Mouse (Mus musculus) neural tube, embryonic 10.5 days (tissue): Measurements from ENCODE around the gene Itpa.

Source experiments
- DNase-seq: peaks from one replicate; pipeline ENCODE4 v3.0.0-alpha.2; 2017; ENCODE audit warnings: low spot score; ENCODE audit errors: extremely low spot score

Gene Itpa

GRCm38 (mm10) chr2:130655660-130656339, 11.6 kb upstream of the Itpa start:
- no peak for DNase-seq

- no peak for DNase-seq
Measured at GRCm38 (mm10) chr2:130656536-130656935, 10.9 kb upstream of the Itpa start.

DNA sequence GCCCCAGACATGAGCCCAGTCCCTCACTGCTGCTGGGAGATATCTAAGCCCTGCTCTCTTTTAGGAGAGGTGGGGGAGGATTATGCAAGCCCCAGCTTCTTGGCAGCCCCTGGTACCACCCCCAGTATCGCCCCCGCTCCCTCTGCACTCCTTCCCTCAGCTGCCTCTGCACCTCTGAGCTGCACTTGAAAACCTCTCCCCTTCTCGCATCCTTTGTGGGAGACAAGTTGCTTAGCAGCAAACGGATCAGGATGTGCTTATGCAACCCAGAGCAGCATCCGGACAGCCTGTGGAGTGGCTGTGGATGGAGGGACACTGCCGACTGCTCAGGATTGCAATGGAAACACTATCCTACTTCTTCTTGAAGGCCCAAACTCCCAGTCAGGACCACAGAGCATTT, 9.9 kb upstream of the Itpa start:
- DNase-seq, result no peak

GRCm38 (mm10) chr2:130658530-130658929, 8.9 kb upstream of the Itpa start:
- no peak for DNase-seq

- DNase-seq, result no peak
Measured at GRCm38 (mm10) chr2:130663342-130663741, 4.1 kb upstream of the Itpa start.

DNA sequence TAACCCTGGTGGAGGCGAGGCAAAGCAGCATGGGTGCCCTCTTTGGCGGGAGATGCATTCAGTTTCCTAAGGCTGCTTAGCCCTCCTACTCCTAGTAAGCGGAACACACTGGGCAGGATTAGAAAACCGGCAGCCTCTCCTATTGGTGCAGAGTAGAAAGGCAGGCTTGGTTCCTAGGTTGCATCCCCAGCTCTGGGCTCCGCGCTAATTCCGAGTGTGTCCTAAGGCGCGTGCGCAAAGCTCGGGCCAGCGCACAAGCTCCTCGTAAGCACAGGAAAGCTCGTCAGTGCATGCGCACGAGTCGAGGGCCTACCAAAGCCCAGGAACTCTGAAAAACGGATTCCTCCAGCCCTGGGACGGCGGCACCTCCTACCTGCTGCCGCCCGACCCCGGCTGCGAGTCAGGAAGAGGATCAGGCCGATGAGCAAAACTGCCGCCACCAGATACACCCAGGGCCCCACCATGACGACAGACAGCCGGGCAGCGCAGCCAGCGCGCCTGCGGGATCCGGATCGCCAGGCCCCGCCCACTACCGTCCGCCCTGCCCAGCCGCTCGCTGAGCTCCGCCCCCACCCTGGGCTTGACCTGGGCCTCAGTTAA, 3.2 kb upstream of the Itpa start, which contains the start of gene Ddrgk1:
TSS of gene Ddrgk1 (minus strand) at position 558 of the 600 bp plus-strand sequence.
- peak; percentile 92 for DNase-seq

GRCm38 (mm10) chr2:130677211-130677610, 9.8 kb downstream of the Itpa start:
- no peak for DNase-seq

DNA sequence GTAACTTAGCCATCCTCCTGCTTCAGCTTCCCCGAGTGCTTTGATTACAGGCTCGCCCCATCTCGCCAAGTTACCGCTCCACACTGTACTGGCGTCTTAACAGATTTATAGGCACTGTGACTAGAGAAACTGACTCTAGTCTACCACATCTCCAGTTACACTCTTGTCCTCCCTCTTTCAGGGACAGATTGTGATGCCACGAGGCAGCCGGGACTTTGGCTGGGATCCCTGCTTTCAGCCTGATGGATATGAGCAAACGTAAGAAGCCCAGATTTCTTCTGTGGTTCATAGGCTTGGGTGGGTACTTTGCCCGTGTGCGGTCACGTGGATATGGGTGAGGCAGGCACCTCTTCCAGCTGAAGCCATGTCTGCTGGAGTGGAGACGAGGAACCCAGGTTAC, 11.7 kb downstream of the Itpa start:
- DNase-seq, result no peak

DNA sequence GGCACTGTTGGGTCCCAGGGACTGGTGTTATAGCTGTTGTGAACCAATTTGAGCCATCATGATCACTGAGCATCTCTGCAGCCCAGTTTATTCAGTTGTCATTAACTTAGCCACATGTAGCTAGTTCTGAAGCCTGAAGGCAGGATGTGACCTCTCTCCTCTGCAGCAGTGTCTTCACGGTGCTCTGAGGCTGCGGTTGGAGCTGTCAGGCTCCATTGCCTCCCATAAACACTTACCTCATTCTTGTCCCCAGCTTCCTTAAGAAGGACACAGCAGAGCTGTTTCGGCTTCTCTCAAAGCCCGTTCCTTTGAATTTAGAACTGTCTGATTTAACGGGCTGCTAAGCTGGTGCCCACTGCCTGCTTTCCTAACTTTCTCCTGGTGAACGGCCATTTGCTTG, 12.5 kb downstream of the Itpa start:
- no peak for DNase-seq

DNA sequence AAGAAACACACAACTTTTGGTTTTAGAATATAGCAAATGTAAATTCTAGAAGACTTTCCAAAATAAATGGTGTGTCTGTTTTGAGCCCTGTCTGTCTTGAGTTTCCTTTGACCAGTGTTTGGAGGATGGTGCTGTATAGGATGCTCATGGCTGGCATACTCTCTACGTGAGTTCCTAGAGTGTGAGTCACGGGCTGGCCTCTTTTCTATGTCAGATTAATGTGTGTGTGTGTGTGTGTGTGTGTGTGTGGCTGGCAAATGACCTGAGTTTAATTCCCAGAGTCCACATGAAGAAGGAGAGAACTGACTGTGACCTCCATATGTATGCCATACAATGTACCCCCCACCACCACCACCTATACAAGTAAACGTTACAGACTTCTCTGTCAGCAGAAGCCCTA, 14.1 kb downstream of the Itpa start:
- no peak for DNase-seq

GRCm38 (mm10) chr2:130685426-130685825, 18.0 kb downstream of the Itpa start:
- no peak for DNase-seq

DNA sequence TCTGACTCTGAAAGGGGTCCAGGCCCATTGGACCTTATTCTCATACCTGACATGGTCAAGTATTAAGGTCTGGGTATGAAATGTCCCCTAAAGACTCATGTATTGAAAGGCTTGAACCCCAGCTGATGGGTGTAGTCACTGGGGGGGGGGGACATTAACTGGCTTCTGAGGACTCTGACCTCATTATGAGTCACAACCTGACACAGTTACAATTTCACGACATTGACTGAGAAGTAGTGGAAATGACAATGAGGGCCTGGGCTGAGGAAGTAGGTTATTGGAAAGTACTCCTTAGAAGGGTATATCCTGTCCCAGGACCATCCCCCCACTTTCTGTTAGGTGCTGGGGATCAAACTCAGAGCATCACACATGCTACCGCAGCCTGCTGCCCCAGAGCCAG, 21.6 kb downstream of the Itpa start:
- DNase-seq, result no peak

GRCm38 (mm10) chr2:130693563-130693962, 26.2 kb downstream of the Itpa start:
- no peak for DNase-seq

DNA sequence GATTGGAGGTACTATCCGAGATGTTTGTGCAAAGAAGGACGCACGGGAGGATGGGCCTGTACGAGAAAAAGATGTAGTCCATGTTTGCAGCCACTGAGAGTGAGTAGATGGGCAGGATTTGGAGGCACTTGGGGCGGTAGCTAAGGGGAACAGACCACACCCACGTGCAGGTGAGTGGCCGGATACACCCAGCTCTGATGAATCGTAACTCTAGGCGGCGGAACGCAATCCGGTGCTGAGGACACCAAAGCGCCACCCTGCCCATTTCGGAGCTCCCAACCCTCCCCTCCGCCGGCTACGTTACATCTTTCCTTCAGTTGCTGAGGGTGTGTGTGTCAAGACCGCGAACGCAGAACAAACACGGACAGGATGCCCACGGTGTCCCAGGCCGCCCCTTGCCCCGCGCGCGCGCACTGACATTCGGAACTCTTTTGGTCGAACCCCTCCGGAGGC, 29.3 kb downstream of the Itpa start:
- DNase-seq, result peak; percentile 56

- DNase-seq, result peak; percentile 58
Measured at GRCm38 (mm10) chr2:130697153-130697810, 29.9 kb downstream of the Itpa start, which contains the start of gene Slc4a11. Gene Slc4a11, minus strand, starts transcription at chr2:130697519.

GRCm38 (mm10) chr2:130697821-130698266, 30.4 kb downstream of the Itpa start:
- DNase-seq, result peak; percentile 26

- no peak for DNase-seq
Measured at GRCm38 (mm10) chr2:130704040-130705001, 36.9 kb downstream of the Itpa start.

DNA sequence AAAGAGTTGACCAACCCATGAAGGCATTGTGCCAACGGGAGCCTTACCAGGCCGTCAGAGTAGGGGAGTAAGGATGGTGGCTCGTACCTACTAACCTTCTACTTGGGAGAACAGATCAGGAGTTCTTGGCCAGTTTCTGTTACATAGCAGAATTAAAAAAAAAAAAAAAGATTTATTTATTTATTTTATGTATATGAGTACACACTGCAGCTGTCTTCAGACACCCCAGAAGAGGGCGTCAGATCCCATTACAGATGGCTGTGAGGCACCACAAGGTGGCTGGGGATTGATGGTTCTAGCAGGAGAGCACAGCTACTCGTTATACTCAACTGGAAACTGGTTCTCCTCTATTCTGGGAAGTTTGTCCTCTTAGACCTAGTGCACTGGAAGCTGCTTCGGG, 37.8 kb downstream of the Itpa start:
- no peak for DNase-seq

GRCm38 (mm10) chr2:130706602-130707001, 39.2 kb downstream of the Itpa start:
- DNase-seq, result no peak

DNA sequence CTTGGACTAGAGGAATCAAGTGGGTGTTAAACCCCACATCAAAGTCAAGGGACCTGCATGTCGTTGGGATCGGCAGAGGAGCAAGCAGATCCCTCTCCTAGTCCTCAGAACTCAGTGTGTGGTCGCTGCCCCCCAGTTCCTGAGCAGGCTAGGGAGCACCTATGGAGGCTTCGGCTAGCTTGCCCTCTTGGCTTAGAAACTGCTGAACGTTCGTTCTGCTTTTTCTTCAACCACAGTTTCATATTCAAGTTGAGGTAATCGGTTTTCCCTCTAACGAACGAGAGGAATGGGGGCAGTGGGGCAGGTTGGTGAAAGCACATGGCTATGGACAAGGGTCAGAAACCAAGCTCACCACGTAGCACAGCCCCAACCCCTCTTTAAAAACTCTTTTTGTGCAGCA, 39.6 kb downstream of the Itpa start:
- DNase-seq, result no peak

GRCm38 (mm10) chr2:130717951-130718350, 50.5 kb downstream of the Itpa start:
- no peak for DNase-seq
